Mouse (Mus musculus): ENCODE results near the gene Plpp2. TPM values are rescaled to one million over a fixed set of nuclear protein-coding genes. Genes with fewer than 3 reads are reported as not detected.
A peak's percentile ranks its signal among the peaks of the same experiment; 100 is the strongest.

Gene Plpp2
- polyA plus RNA-seq, 1 experiment from 2014 or later = 10.9 TPM

GRCm38 (mm10) chr10:79538873-79539272 lies 5.3 kb upstream of the Plpp2 start:
- WGBS = 54% methylated on average over 4 of the region's 4 CpGs
- no peak for ATAC-seq (ENCODE audit: extremely low read depth, insufficient number of reproducible peaks, low FRiP score, low TSS enrichment)
- Histone ChIP-seq H3K9me3 (no peaks in the 10 kb centered on the region), H3K4me1 (peaks cover 4% of the 10 kb centered on the region; the same call in 1 of the 2 replicates), H3K4me3 (no peak overlapping the region), H3K4me2 (no peak overlapping the region), H3K36me3 (peaks cover 62% of the 10 kb centered on the region), H3K27me3 (replicated peaks) (peaks cover 9% of the 10 kb centered on the region), H3K9ac (no peak overlapping the region), H3K27ac (replicated peaks) (no peak overlapping the region)

GRCm38 (mm10) chr10:79538323-79538722 lies 4.7 kb upstream of the Plpp2 start:
- Histone ChIP-seq H3K4me3 (no peak overlapping the region), H3K27ac (replicated peaks) (no peak overlapping the region), H3K9ac (no peak overlapping the region), H3K27me3 (replicated peaks) (peaks cover 9% of the 10 kb centered on the region), H3K9me3 (no peaks in the 10 kb centered on the region), H3K4me1 (peaks cover 4% of the 10 kb centered on the region; the same call in 1 of the 2 replicates), H3K4me2 (no peak overlapping the region), H3K36me3 (peaks cover 57% of the 10 kb centered on the region)
- 78% methylated on average over 3 of the region's 3 CpGs for WGBS
- no peak for ATAC-seq (ENCODE audit: extremely low read depth, insufficient number of reproducible peaks, low FRiP score, low TSS enrichment)

- 78% methylated on average over 2 of the region's 2 CpGs for WGBS
- Histone ChIP-seq H3K4me1 (peaks cover 7% of the 10 kb centered on the region), H3K9ac (no peak overlapping the region), H3K4me3 (no peak overlapping the region), H3K4me2 (no peak overlapping the region), H3K27ac (replicated peaks) (no peak overlapping the region), H3K27me3 (replicated peaks) (peaks cover 9% of the 10 kb centered on the region), H3K36me3 (peaks cover 51% of the 10 kb centered on the region), H3K9me3 (no peaks in the 10 kb centered on the region)
- ATAC-seq (ENCODE audit: extremely low read depth, insufficient number of reproducible peaks, low FRiP score, low TSS enrichment) = no peak
Measured at GRCm38 (mm10) chr10:79537781-79538180, 4.2 kb upstream of the Plpp2 start.

GRCm38 (mm10) chr10:79537271-79537670 lies 3.7 kb upstream of the Plpp2 start:
- WGBS = 92% methylated on average over 7 of the region's 7 CpGs
- no peak for ATAC-seq (ENCODE audit: extremely low read depth, insufficient number of reproducible peaks, low FRiP score, low TSS enrichment)
- H3K4me3 ChIP-seq = no peak overlapping the region

GRCm38 (mm10) chr10:79536461-79537080 lies 3.0 kb upstream of the Plpp2 start:
- Histone ChIP-seq H3K9me3 (no peaks in the 10 kb centered on the region), H3K4me1 (peaks cover 10% of the 10 kb centered on the region), H3K36me3 (peaks cover 39% of the 10 kb centered on the region), H3K27ac (replicated peaks) (no peak overlapping the region), H3K4me3 (no peak overlapping the region), H3K9ac (no peak overlapping the region), H3K4me2 (no peak overlapping the region), H3K27me3 (replicated peaks) (peaks cover 14% of the 10 kb centered on the region)
- no peak for ATAC-seq (ENCODE audit: extremely low read depth, insufficient number of reproducible peaks, low FRiP score, low TSS enrichment)
- 64% methylated on average over 12 of the region's 12 CpGs for WGBS

More at GRCm38 (mm10) chr10:79537271-79537670, 3.7 kb upstream of the Plpp2 start:
- Histone ChIP-seq H3K9ac (no peak overlapping the region), H3K4me1 (peaks cover 10% of the 10 kb centered on the region), H3K4me2 (no peak overlapping the region), H3K27me3 (replicated peaks) (peaks cover 13% of the 10 kb centered on the region), H3K27ac (replicated peaks) (no peak overlapping the region), H3K36me3 (peaks cover 46% of the 10 kb centered on the region), H3K9me3 (no peaks in the 10 kb centered on the region)

GRCm38 (mm10) chr10:79535431-79535830 lies 1.8 kb upstream of the Plpp2 start:
- Histone ChIP-seq H3K36me3 (peaks cover 28% of the 10 kb centered on the region), H3K9me3 (no peaks in the 10 kb centered on the region), H3K4me1 (peaks cover 10% of the 10 kb centered on the region), H3K27me3 (replicated peaks) (peaks cover 14% of the 10 kb centered on the region), H3K4me2 (no peak overlapping the region), H3K9ac (no peak overlapping the region), H3K4me3 (no peak overlapping the region), H3K27ac (replicated peaks) (no peak overlapping the region)
- no peak for ATAC-seq (ENCODE audit: extremely low read depth, insufficient number of reproducible peaks, low FRiP score, low TSS enrichment)
- WGBS = 63% methylated on average over 1 of the region's 1 CpGs

GRCm38 (mm10) chr10:79534426-79534825 lies 830 bp upstream of the Plpp2 start:
- no peak overlapping the region for H3K4me2 ChIP-seq
- ATAC-seq (ENCODE audit: extremely low read depth, insufficient number of reproducible peaks, low FRiP score, low TSS enrichment) = no peak
- no peaks in the 10 kb centered on the region for H3K9me3 ChIP-seq
- peaks cover 14% of the 10 kb centered on the region for H3K27me3 ChIP-seq (replicated peaks)
- H3K4me3 ChIP-seq = no peak overlapping the region
- H3K27ac ChIP-seq (replicated peaks) = no peak overlapping the region
- peaks cover 10% of the 10 kb centered on the region for H3K4me1 ChIP-seq
- H3K36me3 ChIP-seq = peaks cover 23% of the 10 kb centered on the region
- H3K9ac ChIP-seq = no peak overlapping the region
- 75% methylated on average over 2 of the region's 2 CpGs for WGBS

- WGBS = 29% methylated on average over 3 of the region's 3 CpGs
- Histone ChIP-seq H3K4me2 (peak overlapping the region; percentile 99), H3K27ac (replicated peaks) (no peak overlapping the region), H3K27me3 (replicated peaks) (peaks cover 14% of the 10 kb centered on the region), H3K9me3 (no peaks in the 10 kb centered on the region), H3K36me3 (peaks cover 11% of the 10 kb centered on the region; the same call in 1 of the 2 replicates), H3K9ac (peak overlapping the region; percentile 83), H3K4me1 (peaks cover 10% of the 10 kb centered on the region), H3K4me3 (peak overlapping the region; percentile 72)
- no peak for ATAC-seq (ENCODE audit: extremely low read depth, insufficient number of reproducible peaks, low FRiP score, low TSS enrichment)
Measured at GRCm38 (mm10) chr10:79532678-79533077, 918 bp downstream of the Plpp2 start.

GRCm38 (mm10) chr10:79531593-79531992 lies 2.0 kb downstream of the Plpp2 start:
- no peak overlapping the region for H3K9ac ChIP-seq
- no peak overlapping the region for H3K4me3 ChIP-seq
- H3K4me2 ChIP-seq = no peak overlapping the region
- H3K27ac ChIP-seq (replicated peaks) = no peak overlapping the region
- H3K4me1 ChIP-seq = peaks cover 10% of the 10 kb centered on the region
- WGBS = 80% methylated on average over 3 of the region's 3 CpGs
- ATAC-seq (ENCODE audit: extremely low read depth, insufficient number of reproducible peaks, low FRiP score, low TSS enrichment) = no peak
- H3K36me3 ChIP-seq = peaks cover 20% of the 10 kb centered on the region
- no peaks in the 10 kb centered on the region for H3K9me3 ChIP-seq
- H3K27me3 ChIP-seq (replicated peaks) = peaks cover 14% of the 10 kb centered on the region

GRCm38 (mm10) chr10:79530721-79531120 lies 2.9 kb downstream of the Plpp2 start:
- Histone ChIP-seq H3K9me3 (no peaks in the 10 kb centered on the region), H3K4me3 (no peak overlapping the region), H3K4me1 (peaks cover 10% of the 10 kb centered on the region), H3K36me3 (peaks cover 25% of the 10 kb centered on the region), H3K4me2 (no peak overlapping the region), H3K27ac (replicated peaks) (no peak overlapping the region), H3K9ac (no peak overlapping the region), H3K27me3 (replicated peaks) (peaks cover 14% of the 10 kb centered on the region)
- WGBS = 89% methylated on average over 13 of the region's 13 CpGs
- no peak for ATAC-seq (ENCODE audit: extremely low read depth, insufficient number of reproducible peaks, low FRiP score, low TSS enrichment)

- H3K36me3 ChIP-seq = peaks cover 30% of the 10 kb centered on the region
Measured at GRCm38 (mm10) chr10:79530241-79530640, 3.4 kb downstream of the Plpp2 start.

GRCm38 (mm10) chr10:79528081-79528480 lies 5.5 kb downstream of the Plpp2 start:
- H3K4me1 ChIP-seq = peaks cover 6% of the 10 kb centered on the region
- WGBS = 84% methylated on average over 3 of the region's 3 CpGs
- ATAC-seq (ENCODE audit: extremely low read depth, insufficient number of reproducible peaks, low FRiP score, low TSS enrichment) = no peak

More at GRCm38 (mm10) chr10:79530241-79530640, 3.4 kb downstream of the Plpp2 start:
- no peak overlapping the region for H3K9ac ChIP-seq
- H3K4me1 ChIP-seq = peaks cover 10% of the 10 kb centered on the region
- peaks cover 14% of the 10 kb centered on the region for H3K27me3 ChIP-seq (replicated peaks)
- 72% methylated on average over 8 of the region's 8 CpGs for WGBS
- H3K4me2 ChIP-seq = no peak overlapping the region
- no peak overlapping the region for H3K4me3 ChIP-seq
- no peak overlapping the region for H3K27ac ChIP-seq (replicated peaks)
- no peaks in the 10 kb centered on the region for H3K9me3 ChIP-seq
- no peak for ATAC-seq (ENCODE audit: extremely low read depth, insufficient number of reproducible peaks, low FRiP score, low TSS enrichment)

More at GRCm38 (mm10) chr10:79528081-79528480, 5.5 kb downstream of the Plpp2 start:
- no peak overlapping the region for H3K27ac ChIP-seq (replicated peaks)
- peaks cover 31% of the 10 kb centered on the region for H3K36me3 ChIP-seq
- H3K9me3 ChIP-seq = no peaks in the 10 kb centered on the region
- no peak overlapping the region for H3K4me3 ChIP-seq
- 0 out of 2 replicates have a peak, but pooled peaks cover 4% of the 10 kb centered on the region for H3K27me3 ChIP-seq (replicated peaks)
- H3K9ac ChIP-seq = no peak overlapping the region
- no peak overlapping the region for H3K4me2 ChIP-seq
